Mouse (Mus musculus): ENCODE data around the gene Slc15a1. TPM values are rescaled to one million over a fixed set of nuclear protein-coding genes. Genes with fewer than 3 reads are reported as not detected.

Slc15a1 gene
- polyA plus RNA-seq, 1 experiment = 0.04 TPM

DNA sequence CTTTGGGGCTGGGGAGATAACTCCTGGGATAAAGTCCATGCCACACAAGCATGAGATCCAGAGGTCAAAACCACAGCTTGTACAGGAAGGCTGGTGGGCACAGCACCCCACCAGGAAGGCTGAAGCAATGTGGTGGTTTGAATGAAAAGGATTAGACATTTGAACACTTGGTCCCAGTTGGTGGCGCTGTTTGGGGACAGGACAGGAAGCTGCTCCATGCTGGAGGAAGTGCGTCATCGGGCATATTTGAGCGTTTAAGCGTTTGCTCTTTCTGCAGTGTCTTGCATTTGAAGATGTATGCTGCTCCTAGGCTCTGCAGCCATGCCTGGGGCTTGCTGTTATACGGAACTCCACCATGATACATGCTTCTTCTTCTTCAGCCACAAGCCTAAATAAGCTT is 64.2 kb downstream of the Slc15a1 start:
- TF ChIP-seq POLR2A (IDR thresholded peaks at IDR 0.05; ENCODE audit: extremely low read depth, insufficient read depth, low read length) (no peak), CTCF (IDR thresholded peaks at IDR 0.05; ENCODE audit: extremely low read depth, insufficient read depth, low read length) (no peak)
- no peak overlapping the region for H3K27ac ChIP-seq (ENCODE audit: insufficient read depth, low read length)
- H3K4me3 ChIP-seq (ENCODE audit: insufficient read depth, low read length) = no peak overlapping the region
- no peaks in the 10 kb centered on the region for H3K4me1 ChIP-seq (ENCODE audit: control insufficient read depth, insufficient read depth, low read length)

DNA sequence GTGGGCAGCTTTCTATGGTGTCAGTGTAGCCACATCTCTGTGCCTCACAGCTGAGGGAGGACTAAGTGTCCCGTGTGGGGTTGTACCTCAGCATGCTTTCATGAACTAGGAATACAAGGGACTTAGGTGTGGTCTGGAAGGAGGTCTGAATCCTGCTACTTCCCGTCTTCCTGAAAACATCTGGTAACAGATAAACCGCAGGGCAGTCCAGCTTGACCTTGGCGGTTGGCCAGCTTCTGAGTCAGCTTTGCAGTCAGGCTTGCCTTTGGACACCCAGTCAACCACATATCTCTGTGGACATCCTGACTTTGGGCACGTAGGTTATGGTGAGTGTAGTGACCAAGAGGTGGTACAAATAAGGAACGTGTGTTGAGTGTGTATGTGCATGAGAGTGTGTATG is 68.0 kb downstream of the Slc15a1 start:
- TF ChIP-seq CTCF (IDR thresholded peaks at IDR 0.05; ENCODE audit: extremely low read depth, insufficient read depth, low read length) (no peak), POLR2A (IDR thresholded peaks at IDR 0.05; ENCODE audit: extremely low read depth, insufficient read depth, low read length) (no peak)
- H3K27ac ChIP-seq (ENCODE audit: insufficient read depth, low read length) = no peak overlapping the region
- H3K4me3 ChIP-seq (ENCODE audit: insufficient read depth, low read length) = no peak overlapping the region
- H3K4me1 ChIP-seq (ENCODE audit: control insufficient read depth, insufficient read depth, low read length) = no peaks in the 10 kb centered on the region

DNA sequence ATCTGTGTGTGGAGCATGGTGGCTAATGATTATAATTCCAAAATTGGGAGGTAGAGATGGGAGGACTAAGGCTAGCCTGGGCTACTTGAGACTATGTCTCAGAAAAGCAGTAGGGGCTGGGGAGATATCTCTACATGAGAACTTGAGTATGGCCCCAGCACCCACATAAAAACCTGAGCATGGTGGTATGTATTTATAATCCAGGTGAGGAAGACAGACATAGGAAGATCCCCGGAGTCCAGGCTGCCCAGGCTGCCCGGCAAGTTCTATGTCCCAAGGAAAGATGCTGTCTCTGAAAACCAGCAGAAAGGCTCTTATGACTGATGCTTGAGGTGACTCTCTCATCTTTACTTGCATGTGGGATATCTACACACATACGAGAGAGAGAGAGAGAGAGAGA is 68.6 kb downstream of the Slc15a1 start:
- Histone ChIP-seq H3K4me1 (ENCODE audit: control insufficient read depth, insufficient read depth, low read length) (no peaks in the 10 kb centered on the region), H3K4me3 (ENCODE audit: insufficient read depth, low read length) (no peak overlapping the region), H3K27ac (ENCODE audit: insufficient read depth, low read length) (no peak overlapping the region)
- no peak for TF ChIP-seq POLR2A (IDR thresholded peaks at IDR 0.05; ENCODE audit: extremely low read depth, insufficient read depth, low read length)
- no peak for TF ChIP-seq CTCF (IDR thresholded peaks at IDR 0.05; ENCODE audit: extremely low read depth, insufficient read depth, low read length)

DNA sequence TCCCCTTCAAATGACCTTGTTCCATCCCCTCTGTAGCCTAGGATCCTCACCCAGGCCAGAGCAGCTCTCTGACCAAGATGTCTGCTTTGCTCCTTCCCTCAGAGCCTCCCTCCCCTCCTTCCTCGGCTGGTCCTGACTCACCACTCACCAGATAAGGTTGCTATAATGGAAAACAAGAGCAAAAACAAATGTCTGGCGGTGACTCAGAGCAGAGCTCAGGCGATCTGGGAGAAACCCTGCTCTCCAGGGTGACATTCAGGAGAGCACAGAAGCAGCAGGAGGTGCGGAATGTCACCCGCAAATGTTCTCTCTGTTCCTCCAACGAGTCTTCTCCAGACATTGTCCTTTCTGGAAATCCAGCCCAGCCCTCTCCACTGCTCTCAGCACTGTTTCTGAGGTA is 69.3 kb downstream of the Slc15a1 start:
- no peaks in the 10 kb centered on the region for H3K4me1 ChIP-seq (ENCODE audit: control insufficient read depth, insufficient read depth, low read length)
- no peak overlapping the region for H3K27ac ChIP-seq (ENCODE audit: insufficient read depth, low read length)
- no peak overlapping the region for H3K4me3 ChIP-seq (ENCODE audit: insufficient read depth, low read length)
- no peak for TF ChIP-seq POLR2A (IDR thresholded peaks at IDR 0.05; ENCODE audit: extremely low read depth, insufficient read depth, low read length)

DNA sequence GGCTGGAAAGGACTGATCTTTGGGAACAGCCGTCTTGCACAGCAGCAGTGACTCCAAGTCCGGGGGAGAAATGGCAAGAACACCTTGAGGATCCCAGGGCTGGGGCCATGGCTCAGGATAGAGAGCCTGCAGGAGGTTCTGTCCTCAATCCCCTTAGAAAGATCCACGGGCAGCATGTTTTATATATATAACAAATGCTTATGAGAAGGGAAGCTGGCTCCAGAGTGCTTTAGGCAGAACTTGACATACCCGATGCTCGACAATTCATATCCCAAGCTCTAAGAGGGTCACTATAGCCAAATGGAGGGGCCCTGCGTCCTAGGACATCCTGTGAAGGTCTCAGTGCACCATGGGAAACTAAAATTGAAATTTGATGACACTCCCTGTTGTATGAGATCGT is 73.8 kb downstream of the Slc15a1 start:
- Histone ChIP-seq H3K4me1 (ENCODE audit: control insufficient read depth, insufficient read depth, low read length) (no peaks in the 10 kb centered on the region), H3K4me3 (ENCODE audit: insufficient read depth, low read length) (no peak overlapping the region), H3K27ac (ENCODE audit: insufficient read depth, low read length) (no peak overlapping the region)
- no peak for TF ChIP-seq POLR2A (IDR thresholded peaks at IDR 0.05; ENCODE audit: extremely low read depth, insufficient read depth, low read length)
- TF ChIP-seq CTCF (IDR thresholded peaks at IDR 0.05; ENCODE audit: extremely low read depth, insufficient read depth, low read length) = no peak

DNA sequence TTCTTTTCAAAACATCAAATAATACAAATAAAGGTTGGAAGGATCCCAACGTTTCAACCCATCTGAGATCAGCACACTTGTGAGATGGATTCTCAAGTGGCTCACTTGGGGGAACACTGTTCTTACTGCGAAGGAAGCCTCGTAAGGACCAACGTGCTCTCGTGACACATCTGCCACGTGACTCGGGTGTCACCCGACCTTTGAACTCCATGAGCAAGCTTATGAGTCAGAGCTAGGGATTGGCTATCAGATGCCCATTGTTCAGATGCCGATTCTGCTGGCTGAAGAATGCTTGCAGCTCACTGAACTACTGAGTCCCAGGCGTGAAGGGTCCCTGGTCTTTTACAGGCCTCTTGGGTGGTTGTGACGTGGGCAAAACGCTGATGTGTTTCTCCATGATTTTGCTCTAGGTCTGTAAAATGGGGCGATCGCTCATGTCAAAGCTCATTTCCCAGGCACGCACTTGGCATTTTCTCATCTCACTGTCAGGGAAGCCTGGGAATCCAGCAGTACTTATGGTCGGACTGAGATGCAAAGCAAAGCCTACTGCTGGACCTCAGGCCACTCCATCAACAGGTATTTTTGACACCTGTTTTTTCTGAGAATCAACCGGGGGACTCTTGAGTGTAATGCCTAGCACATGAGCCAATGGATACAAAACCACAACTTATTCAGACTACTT is 75.1 kb downstream of the Slc15a1 start:
- Histone ChIP-seq H3K4me3 (ENCODE audit: insufficient read depth, low read length) (no peak overlapping the region), H3K4me1 (ENCODE audit: control insufficient read depth, insufficient read depth, low read length) (no peaks in the 10 kb centered on the region), H3K27ac (ENCODE audit: insufficient read depth, low read length) (no peak overlapping the region)
- TF ChIP-seq CTCF (IDR thresholded peaks at IDR 0.05; ENCODE audit: extremely low read depth, insufficient read depth, low read length) (no peak), POLR2A (IDR thresholded peaks at IDR 0.05; ENCODE audit: extremely low read depth, insufficient read depth, low read length) (no peak)

DNA sequence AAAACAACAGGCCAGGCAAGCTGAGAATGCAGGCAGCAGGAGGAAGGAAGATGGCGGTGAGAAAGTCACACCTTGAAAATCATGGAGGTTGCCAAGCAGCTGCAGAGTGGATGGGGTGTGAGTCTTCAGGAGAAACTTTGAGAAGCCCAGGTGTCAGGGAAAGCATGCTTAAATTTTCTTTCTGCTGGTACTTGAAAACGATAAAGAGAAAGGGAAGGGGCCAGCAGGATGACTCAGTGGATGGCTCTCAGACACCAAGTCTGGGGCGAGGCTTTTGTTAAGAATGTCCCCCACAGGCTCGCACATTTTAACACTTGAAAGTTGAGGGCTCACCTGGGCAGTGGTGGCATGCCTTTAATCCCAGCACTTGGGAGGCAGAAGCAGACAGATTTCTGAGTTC is 76.9 kb downstream of the Slc15a1 start:
- H3K4me3 ChIP-seq (ENCODE audit: insufficient read depth, low read length) = no peak overlapping the region

DNA sequence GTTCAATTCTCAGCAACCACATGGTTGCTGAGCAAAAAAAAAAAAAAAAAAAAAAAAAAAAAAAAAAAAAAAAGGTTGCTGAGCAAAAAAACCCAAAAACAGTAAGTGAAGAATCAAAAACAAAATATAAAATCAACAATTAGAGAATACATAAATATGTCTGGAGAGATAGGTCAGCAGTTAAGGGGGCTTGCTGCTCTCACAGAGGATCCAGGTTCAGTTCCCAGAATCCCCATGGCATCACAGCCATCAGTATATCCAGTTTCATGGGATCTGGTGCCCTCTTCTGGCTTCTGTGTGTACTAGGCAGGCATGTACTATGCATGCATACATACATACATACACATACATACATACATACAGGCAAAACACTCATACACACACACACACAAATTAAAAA is 78.3 kb downstream of the Slc15a1 start:
- Histone ChIP-seq H3K27ac (ENCODE audit: insufficient read depth, low read length) (no peak overlapping the region), H3K4me1 (ENCODE audit: control insufficient read depth, insufficient read depth, low read length) (no peaks in the 10 kb centered on the region), H3K4me3 (ENCODE audit: insufficient read depth, low read length) (no peak overlapping the region)
- TF ChIP-seq CTCF (IDR thresholded peaks at IDR 0.05; ENCODE audit: extremely low read depth, insufficient read depth, low read length) (no peak), POLR2A (IDR thresholded peaks at IDR 0.05; ENCODE audit: extremely low read depth, insufficient read depth, low read length) (no peak)

More for the DNA sequence above, 76.9 kb downstream of the Slc15a1 start:
- H3K4me1 ChIP-seq (ENCODE audit: control insufficient read depth, insufficient read depth, low read length) = no peaks in the 10 kb centered on the region
- TF ChIP-seq CTCF (IDR thresholded peaks at IDR 0.05; ENCODE audit: extremely low read depth, insufficient read depth, low read length) (no peak), POLR2A (IDR thresholded peaks at IDR 0.05; ENCODE audit: extremely low read depth, insufficient read depth, low read length) (no peak)
- H3K27ac ChIP-seq (ENCODE audit: insufficient read depth, low read length) = no peak overlapping the region

DNA sequence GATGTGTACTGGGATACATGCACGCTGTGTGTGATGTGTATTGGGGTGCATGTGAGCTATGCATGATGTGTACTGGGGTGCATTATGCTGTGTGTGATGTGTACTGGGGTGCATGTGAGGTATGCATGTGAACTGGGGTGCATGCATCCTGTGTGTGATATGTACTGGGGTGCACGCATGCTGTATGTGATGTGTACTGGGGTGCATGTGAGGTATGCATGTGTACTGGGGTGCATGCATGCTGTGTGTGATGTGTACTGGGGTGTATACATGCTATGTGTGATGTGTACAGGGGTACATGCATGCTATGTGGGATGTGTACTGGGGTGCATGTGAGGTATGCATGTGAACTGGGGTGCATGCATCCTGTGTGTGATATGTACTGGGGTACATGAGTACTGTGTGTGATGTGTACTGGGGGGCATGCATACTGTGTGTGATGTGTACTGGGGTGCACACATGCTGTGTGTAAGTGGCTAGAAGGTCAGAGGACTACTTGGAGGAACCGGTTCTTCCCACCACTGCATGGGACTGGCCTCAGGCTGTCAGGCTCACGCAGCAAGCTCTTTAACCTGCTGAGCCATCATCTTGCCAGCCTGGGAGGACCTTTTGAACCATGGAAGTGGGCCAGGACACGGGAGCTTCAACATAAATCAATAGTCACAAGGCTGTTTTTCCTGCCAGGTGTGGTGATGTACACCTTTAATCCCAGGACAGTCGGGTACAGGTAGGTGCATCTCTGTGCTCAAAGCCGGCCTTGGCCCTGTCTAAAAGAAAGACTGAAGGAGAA is 79.9 kb downstream of the Slc15a1 start:
- no peak overlapping the region for H3K4me3 ChIP-seq (ENCODE audit: insufficient read depth, low read length)
- no peaks in the 10 kb centered on the region for H3K4me1 ChIP-seq (ENCODE audit: control insufficient read depth, insufficient read depth, low read length)
- no peak for TF ChIP-seq CTCF (IDR thresholded peaks at IDR 0.05; ENCODE audit: extremely low read depth, insufficient read depth, low read length)
- TF ChIP-seq POLR2A (IDR thresholded peaks at IDR 0.05; ENCODE audit: extremely low read depth, insufficient read depth, low read length) = no peak
- H3K27ac ChIP-seq (ENCODE audit: insufficient read depth, low read length) = no peak overlapping the region

DNA sequence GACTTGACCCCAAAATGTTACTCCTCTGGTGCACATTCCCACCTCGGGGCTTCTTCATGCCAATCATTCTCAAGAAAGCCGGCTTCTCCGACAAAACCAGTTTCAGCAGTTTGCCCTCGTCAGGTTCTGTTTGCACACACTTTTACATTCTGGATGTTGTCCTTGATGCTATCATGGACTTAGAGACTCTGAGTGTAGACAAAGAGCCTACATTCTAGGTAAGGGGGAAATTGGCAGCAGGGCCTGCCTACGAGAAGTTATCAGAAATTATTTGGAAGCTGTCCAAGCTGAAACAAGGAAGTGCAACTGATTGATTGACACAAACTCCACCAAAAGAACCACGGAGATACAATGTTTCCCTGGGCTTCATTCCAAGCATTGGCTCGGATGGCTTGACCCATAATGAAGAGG is 81.7 kb downstream of the Slc15a1 start:
- Histone ChIP-seq H3K27ac (ENCODE audit: insufficient read depth, low read length) (no peak overlapping the region; the same call in 1 of the 2 replicates), H3K4me3 (ENCODE audit: insufficient read depth, low read length) (no peak overlapping the region), H3K4me1 (ENCODE audit: control insufficient read depth, insufficient read depth, low read length) (no peaks in the 10 kb centered on the region)
- TF ChIP-seq CTCF (IDR thresholded peaks at IDR 0.05; ENCODE audit: extremely low read depth, insufficient read depth, low read length) = no peak
- no peak for TF ChIP-seq POLR2A (IDR thresholded peaks at IDR 0.05; ENCODE audit: extremely low read depth, insufficient read depth, low read length)
